Mouse (Mus musculus): ENCODE measurements around the gene Arhgef19.

- no peak for TF ChIP-seq CTCF (IDR thresholded peaks at IDR 0.05; ENCODE audit: low read depth)
- TF ChIP-seq EP300 (optimal IDR thresholded peaks at IDR 0.05), result no peak
These were observed 26.4 kb upstream of the Arhgef19 start for GRCm38 (mm10) chr4:141212892-141213291.
